Mouse (Mus musculus) cerebellum, adult 11 months (tissue): Measurements from ENCODE around the gene Prl8a6.

Experiments used
- DNase-seq: peaks from one replicate; pipeline ENCODE4 v3.0.0; 2022

Prl8a6 gene

GRCm38 (mm10) chr13:27438588-27438987 is at the start of gene Prl8a6:
TSS of gene Prl8a6 (minus strand) at chr13:27438688.
- DNase-seq = no peak

- no peak for DNase-seq
Measured at GRCm38 (mm10) chr13:27433159-27433558, 5.3 kb downstream of the Prl8a6 start.

GRCm38 (mm10) chr13:27413640-27414039 is 24.8 kb downstream of the Prl8a6 start:
- DNase-seq = no peak

- peak; percentile 32 for DNase-seq
Measured at GRCm38 (mm10) chr13:27399061-27399724, 39.3 kb downstream of the Prl8a6 start.

- no peak for DNase-seq
Measured at GRCm38 (mm10) chr13:27390746-27391145, 47.7 kb downstream of the Prl8a6 start, which contains the start of gene Prl2b1. TSS of gene Prl2b1 (minus strand) at chr13:27390846.
